Mouse (Mus musculus): ENCODE measurements at regions not wholly inside any gene's neighbourhood (a gene's known extent, or its start where the extent isn't known, plus 50 kb on each side); places are given as distances from the start of the nearest gene placed in this dataset.
A peak's percentile ranks its signal among the peaks of the same experiment; 100 is the strongest.

GRCm38 (mm10) chr6:49985127-49985526, 124.9 kb upstream of the Mpp6 start:
- Histone ChIP-seq H3K4me1 (ENCODE audit: control insufficient read depth, insufficient read depth, low read length) (no peaks in the 10 kb centered on the region; the same call in 1 of the 2 replicates), H3K27me3 (ENCODE audit: control insufficient read depth, insufficient read depth, low read length) (no peaks in the 10 kb centered on the region), H3K36me3 (ENCODE audit: control insufficient read depth, insufficient read depth, low read length) (no peaks in the 10 kb centered on the region), H3K9ac (ENCODE audit: low read length) (no peak overlapping the region), H3K27ac (ENCODE audit: low read depth, low read length) (no peak overlapping the region), H3K9me3 (ENCODE audit: control insufficient read depth, low read length) (no peaks in the 10 kb centered on the region), H3K4me2 (ENCODE audit: low read depth) (no peak overlapping the region), H3K4me3 (ENCODE audit: low read depth, low read length) (no peak overlapping the region)
- DNase-seq (ENCODE audit: low spot score) (peak; percentile 41), ATAC-seq (ENCODE audit: insufficient read depth, low FRiP score, low TSS enrichment) (no peak)
- 40% methylated on average over 6 of the region's 6 CpGs for WGBS

GRCm38 (mm10) chr6:49987141-49987540, 122.9 kb upstream of the Mpp6 start:
- ATAC-seq (ENCODE audit: insufficient read depth, low FRiP score, low TSS enrichment) (no peak), DNase-seq (ENCODE audit: low spot score) (no peak)
- H3K4me3 ChIP-seq (ENCODE audit: low read depth, low read length), result no peak overlapping the region
- H3K4me2 ChIP-seq (ENCODE audit: low read depth), result no peak overlapping the region
- no peaks in the 10 kb centered on the region; the same call in 1 of the 2 replicates for H3K4me1 ChIP-seq (ENCODE audit: control insufficient read depth, insufficient read depth, low read length)
- WGBS, result 82% methylated on average over 5 of the region's 5 CpGs
- H3K9ac ChIP-seq (ENCODE audit: low read length), result no peak overlapping the region
- no peaks in the 10 kb centered on the region for H3K36me3 ChIP-seq (ENCODE audit: control insufficient read depth, insufficient read depth, low read length)
- H3K27me3 ChIP-seq (ENCODE audit: control insufficient read depth, insufficient read depth, low read length), result no peaks in the 10 kb centered on the region
- no peak overlapping the region for H3K27ac ChIP-seq (ENCODE audit: low read depth, low read length)
- H3K9me3 ChIP-seq (ENCODE audit: control insufficient read depth, low read length), result no peaks in the 10 kb centered on the region

- Histone ChIP-seq H3K27ac (ENCODE audit: low read depth, low read length) (no peak overlapping the region), H3K36me3 (ENCODE audit: control insufficient read depth, insufficient read depth, low read length) (no peaks in the 10 kb centered on the region), H3K4me2 (ENCODE audit: low read depth) (no peak overlapping the region), H3K27me3 (ENCODE audit: control insufficient read depth, insufficient read depth, low read length) (no peaks in the 10 kb centered on the region), H3K4me3 (ENCODE audit: low read depth, low read length) (no peak overlapping the region), H3K9me3 (ENCODE audit: control insufficient read depth, low read length) (no peaks in the 10 kb centered on the region), H3K9ac (ENCODE audit: low read length) (no peak overlapping the region), H3K4me1 (ENCODE audit: control insufficient read depth, insufficient read depth, low read length) (no peaks in the 10 kb centered on the region; the same call in 1 of the 2 replicates)
- no peak for DNase-seq (ENCODE audit: low spot score)
- ATAC-seq (ENCODE audit: insufficient read depth, low FRiP score, low TSS enrichment), result no peak
- 89% methylated on average over 3 of the region's 3 CpGs for WGBS
Observed at GRCm38 (mm10) chr6:49987541-49988210, 122.4 kb upstream of the Mpp6 start.

GRCm38 (mm10) chr6:49989585-49990521, 120.2 kb upstream of the Mpp6 start:
- Histone ChIP-seq H3K4me3 (ENCODE audit: low read depth, low read length) (no peak overlapping the region), H3K9ac (ENCODE audit: low read length) (no peak overlapping the region), H3K27ac (ENCODE audit: low read depth, low read length) (no peak overlapping the region), H3K4me2 (ENCODE audit: low read depth) (no peak overlapping the region), H3K36me3 (ENCODE audit: control insufficient read depth, insufficient read depth, low read length) (no peaks in the 10 kb centered on the region), H3K4me1 (ENCODE audit: control insufficient read depth, insufficient read depth, low read length) (no peaks in the 10 kb centered on the region; the same call in 1 of the 2 replicates), H3K27me3 (ENCODE audit: control insufficient read depth, insufficient read depth, low read length) (no peaks in the 10 kb centered on the region), H3K9me3 (ENCODE audit: control insufficient read depth, low read length) (no peaks in the 10 kb centered on the region)
- ATAC-seq (ENCODE audit: insufficient read depth, low FRiP score, low TSS enrichment) (no peak), DNase-seq (ENCODE audit: low spot score) (no peak)
- WGBS, result 89% methylated on average over 9 of the region's 9 CpGs

- WGBS, result 76% methylated on average over 8 of the region's 8 CpGs
Observed at GRCm38 (mm10) chr6:49990522-49990858, 119.6 kb upstream of the Mpp6 start.

GRCm38 (mm10) chr6:49999365-49999764, 110.7 kb upstream of the Mpp6 start:
- H3K27ac ChIP-seq (ENCODE audit: low read depth, low read length), result no peak overlapping the region
- H3K27me3 ChIP-seq (ENCODE audit: control insufficient read depth, insufficient read depth, low read length), result no peaks in the 10 kb centered on the region
- ATAC-seq (ENCODE audit: insufficient read depth, low FRiP score, low TSS enrichment) (no peak), DNase-seq (ENCODE audit: low spot score) (no peak)
- WGBS, result 88% methylated on average over 11 of the region's 11 CpGs
- no peaks in the 10 kb centered on the region for H3K9me3 ChIP-seq (ENCODE audit: control insufficient read depth, low read length)
- no peaks in the 10 kb centered on the region for H3K4me1 ChIP-seq (ENCODE audit: control insufficient read depth, insufficient read depth, low read length)
- H3K36me3 ChIP-seq (ENCODE audit: control insufficient read depth, insufficient read depth, low read length), result no peaks in the 10 kb centered on the region
- H3K4me3 ChIP-seq (ENCODE audit: low read depth, low read length), result no peak overlapping the region
- no peak overlapping the region for H3K4me2 ChIP-seq (ENCODE audit: low read depth)
- H3K9ac ChIP-seq (ENCODE audit: low read length), result no peak overlapping the region

More at GRCm38 (mm10) chr6:49990522-49990858, 119.6 kb upstream of the Mpp6 start:
- no peaks in the 10 kb centered on the region; the same call in 1 of the 2 replicates for H3K4me1 ChIP-seq (ENCODE audit: control insufficient read depth, insufficient read depth, low read length)
- ATAC-seq (ENCODE audit: insufficient read depth, low FRiP score, low TSS enrichment) (no peak), DNase-seq (ENCODE audit: low spot score) (no peak)
- no peak overlapping the region for H3K27ac ChIP-seq (ENCODE audit: low read depth, low read length)
- H3K9ac ChIP-seq (ENCODE audit: low read length), result no peak overlapping the region
- no peak overlapping the region for H3K4me3 ChIP-seq (ENCODE audit: low read depth, low read length)
- H3K9me3 ChIP-seq (ENCODE audit: control insufficient read depth, low read length), result no peaks in the 10 kb centered on the region
- H3K27me3 ChIP-seq (ENCODE audit: control insufficient read depth, insufficient read depth, low read length), result no peaks in the 10 kb centered on the region
- no peaks in the 10 kb centered on the region for H3K36me3 ChIP-seq (ENCODE audit: control insufficient read depth, insufficient read depth, low read length)
- no peak overlapping the region for H3K4me2 ChIP-seq (ENCODE audit: low read depth)

- WGBS, result 82% methylated on average over 4 of the region's 4 CpGs
- Histone ChIP-seq H3K9ac (ENCODE audit: low read length) (no peak overlapping the region), H3K9me3 (ENCODE audit: control insufficient read depth, low read length) (no peaks in the 10 kb centered on the region), H3K4me3 (ENCODE audit: low read depth, low read length) (no peak overlapping the region), H3K27me3 (ENCODE audit: control insufficient read depth, insufficient read depth, low read length) (no peaks in the 10 kb centered on the region), H3K27ac (ENCODE audit: low read depth, low read length) (no peak overlapping the region), H3K36me3 (ENCODE audit: control insufficient read depth, insufficient read depth, low read length) (no peaks in the 10 kb centered on the region), H3K4me2 (ENCODE audit: low read depth) (no peak overlapping the region), H3K4me1 (ENCODE audit: control insufficient read depth, insufficient read depth, low read length) (no peaks in the 10 kb centered on the region)
- ATAC-seq (ENCODE audit: insufficient read depth, low FRiP score, low TSS enrichment), result no peak
- no peak for DNase-seq (ENCODE audit: low spot score)
Observed at GRCm38 (mm10) chr6:50008074-50008473, 102.0 kb upstream of the Mpp6 start.

- H3K27me3 ChIP-seq (ENCODE audit: control insufficient read depth, insufficient read depth, low read length), result no peaks in the 10 kb centered on the region
- no peaks in the 10 kb centered on the region for H3K9me3 ChIP-seq (ENCODE audit: control insufficient read depth, low read length)
- no peaks in the 10 kb centered on the region for H3K4me1 ChIP-seq (ENCODE audit: control insufficient read depth, insufficient read depth, low read length)
- no peak overlapping the region for H3K9ac ChIP-seq (ENCODE audit: low read length)
- H3K4me3 ChIP-seq (ENCODE audit: low read depth, low read length), result no peak overlapping the region
- no peak overlapping the region for H3K4me2 ChIP-seq (ENCODE audit: low read depth)
- no peaks in the 10 kb centered on the region for H3K36me3 ChIP-seq (ENCODE audit: control insufficient read depth, insufficient read depth, low read length)
- no peak for ATAC-seq (ENCODE audit: insufficient read depth, low FRiP score, low TSS enrichment)
- no peak for DNase-seq (ENCODE audit: low spot score)
- 64% methylated on average over 3 of the region's 3 CpGs for WGBS
- no peak overlapping the region for H3K27ac ChIP-seq (ENCODE audit: low read depth, low read length)
Observed at GRCm38 (mm10) chr6:50008869-50009268, 101.2 kb upstream of the Mpp6 start.
